Mouse (Mus musculus) heart, embryonic 16.5 days (tissue): ENCODE data around the gene Foxa1. TPM values are rescaled to one million over a fixed set of nuclear protein-coding genes. Genes with fewer than 3 reads are reported as not detected.

Source experiments
- ATAC-seq: fragments of 200-750 bp; cut with Nextera tagmentation; replicated peaks from 2 replicates; pipeline ENCODE4 v1.8.0; 2017; ENCODE audit warnings: moderate number of reproducible peaks; ENCODE audit not compliant: insufficient read depth, low FRiP score; ENCODE audit errors: extremely low read depth
- H3K27ac ChIP-seq: fragments of 300-500 bp; sonication (generic); 2 replicates; pipeline ENCODE4 v1.5.1; 2014; ENCODE audit warnings: mild to moderate bottlenecking, low read length, control low read depth, moderate library complexity
- H3K27me3 ChIP-seq: fragments of 300-500 bp; sonication (generic); 2 replicates; pipeline ENCODE4 v1.6.1; 2014; ENCODE audit warnings: low read length, mixed read lengths; ENCODE audit not compliant: control insufficient read depth, insufficient read depth
- H3K36me3 ChIP-seq: fragments of 300-500 bp; sonication (generic); 2 replicates; pipeline ENCODE4 v1.6.1; 2014; ENCODE audit not compliant: control insufficient read depth, insufficient read depth
- H3K4me1 ChIP-seq: fragments of 300-500 bp; sonication (generic); 2 replicates; pipeline ENCODE4 v1.6.1; 2014; ENCODE audit warnings: low read length, mixed read lengths; ENCODE audit not compliant: control insufficient read depth, insufficient read depth
- H3K4me2 ChIP-seq: fragments of 300-500 bp; sonication (generic); 2 replicates; pipeline ENCODE4 v1.6.1; 2014; ENCODE audit warnings: low read depth, mild to moderate bottlenecking, control low read depth, low read length
- H3K4me3 ChIP-seq: fragments of 300-500 bp; sonication (generic); 2 replicates; pipeline ENCODE4 v1.5.1; 2014; ENCODE audit warnings: mild to moderate bottlenecking, control low read depth, low read length
- H3K9ac ChIP-seq: fragments of 300-500 bp; sonication (generic); 2 replicates; pipeline ENCODE4 v1.6.1; 2014; ENCODE audit warnings: low read length, control low read depth
- H3K9me3 ChIP-seq: fragments of 300-500 bp; sonication (generic); replicated peaks from 2 replicates; pipeline ENCODE4 v1.6.1; 2016; ENCODE audit warnings: low read length; ENCODE audit not compliant: control insufficient read depth
- WGBS: fragments of 180-500 bp; shearing (Covaris S2); extraction: QIAGEN DNeasy Blood & Tissue Kit; methylation state at CpG from one replicate; pipeline ENCODE4 v1.1.7; 2014; 5-methylcytosine and 5-hydroxymethylcytosine counted together
- polyA plus RNA-seq: library from polyadenylated mRNA; unstranded; fragments of >200 nt; fragmentation: Nextera tagmentation; extraction: Ambion mirVana; gene quantifications from 2 replicates; pipeline ENCODE4 v1.2.1, GENCODE M21; 2015

The Foxa1 gene
- polyA plus RNA-seq = 0.18 and 0.74 TPM in 2 replicates

DNA sequence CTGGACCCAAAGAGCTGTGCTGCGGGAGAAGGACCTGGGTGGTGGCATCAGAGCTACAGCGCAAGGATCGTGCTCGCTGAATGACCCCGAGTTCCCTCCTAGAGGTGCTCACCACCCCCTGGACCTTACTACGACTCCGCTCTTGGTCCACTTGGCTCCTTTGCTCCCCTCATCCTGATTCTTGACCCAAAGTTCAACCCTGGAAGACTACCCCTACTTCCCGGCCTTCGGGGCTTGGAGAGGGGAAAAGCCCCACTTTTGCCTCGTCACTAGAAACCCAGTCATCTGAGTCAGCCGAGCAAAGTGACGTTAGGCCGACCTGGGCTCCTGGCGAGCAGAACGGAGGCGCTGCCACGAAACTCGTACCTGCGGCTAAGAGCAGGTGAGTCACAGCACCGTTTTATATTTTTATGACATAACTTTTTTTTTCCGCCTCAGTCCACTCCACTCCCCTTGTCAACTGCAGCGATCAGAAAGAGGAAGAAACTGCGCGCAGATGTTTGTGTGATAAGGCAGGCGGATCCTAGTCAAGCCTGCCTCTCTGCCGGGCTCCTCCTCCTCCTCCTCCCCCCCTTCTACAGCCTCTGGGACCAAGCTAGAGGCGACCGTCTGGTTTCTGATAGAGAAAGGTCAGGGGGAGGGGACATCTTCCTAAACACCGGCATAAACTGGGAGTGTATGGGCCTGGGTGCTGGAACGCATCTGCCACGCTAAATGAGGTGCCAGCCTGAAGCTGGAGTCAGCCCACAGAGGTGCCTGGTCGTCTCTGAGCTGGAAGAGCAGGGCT is at the start of gene Foxa1:
Gene Foxa1, minus strand, starts transcription at position 502 of the 787 bp plus-strand sequence.
- no peak for ATAC-seq
- H3K27ac ChIP-seq = no peak within 1 kb of the TSS

DNA sequence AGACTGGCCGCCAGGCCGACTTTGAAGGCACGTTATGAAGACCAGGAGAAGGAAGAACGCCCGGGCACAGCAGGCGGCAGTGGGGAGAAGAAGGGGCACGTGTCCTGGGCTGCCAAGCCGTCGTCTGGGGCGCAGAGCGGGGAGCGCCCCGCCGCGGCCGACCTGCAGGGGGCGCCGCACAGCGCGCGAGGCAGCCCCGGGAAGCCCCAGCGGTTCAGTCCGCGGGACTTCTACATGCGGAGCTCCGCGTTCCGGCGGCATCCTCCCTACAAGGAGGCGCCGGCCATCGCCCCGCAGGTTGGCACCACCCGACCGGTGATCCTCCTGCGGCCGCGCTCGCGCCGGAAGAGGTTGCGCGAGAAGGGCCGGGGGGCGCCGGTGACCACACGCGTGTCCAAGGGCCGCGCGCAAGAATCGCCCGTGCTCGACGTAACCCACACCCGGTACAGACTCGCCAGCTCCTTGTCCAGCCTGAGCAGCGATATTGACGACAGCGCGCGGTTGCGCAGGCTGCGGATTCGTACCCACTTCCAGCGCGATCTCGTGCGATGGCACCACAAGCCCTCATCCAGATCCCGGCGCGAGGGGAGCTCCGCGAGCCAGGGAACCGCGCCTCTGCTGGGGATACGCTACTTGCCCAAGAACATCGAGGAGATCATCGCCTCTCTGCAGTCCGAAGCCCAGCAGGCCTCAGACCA is 29.4 kb upstream of the Foxa1 start:
- peak; percentile 80 for ATAC-seq
- Histone ChIP-seq H3K4me1 (peaks cover 2% of the 10 kb centered on the region; the same call in 1 of the 2 replicates), H3K36me3 (no peaks in the 10 kb centered on the region), H3K9me3 (0 out of 2 replicates have a peak, but pooled peaks cover 3% of the 10 kb centered on the region), H3K27ac (no peak overlapping the region), H3K27me3 (peaks cover 26% of the 10 kb centered on the region), H3K9ac (peak overlapping the region; percentile 71), H3K4me2 (peak overlapping the region; percentile 95), H3K4me3 (peak overlapping the region; percentile 58)
- whole genome bisulfite sequencing = 2% methylated on average over 80 of the region's 81 CpGs

More for the DNA sequence above, at the start of gene Foxa1:
- Histone ChIP-seq H3K4me1 (peaks cover 16% of the 10 kb centered on the region), H3K4me2 (peak within 1 kb of the TSS; percentile 97), H3K27me3 (peaks cover 83% of the 10 kb centered on the region), H3K9ac (peak within 1 kb of the TSS; percentile 28; the same call in 1 of the 2 replicates), H3K36me3 (no peaks in the 10 kb centered on the region), H3K4me3 (peak within 1 kb of the TSS; percentile 63), H3K9me3 (no peaks in the 10 kb centered on the region)
- 2% methylated on average over 32 of the region's 32 CpGs for WGBS

DNA sequence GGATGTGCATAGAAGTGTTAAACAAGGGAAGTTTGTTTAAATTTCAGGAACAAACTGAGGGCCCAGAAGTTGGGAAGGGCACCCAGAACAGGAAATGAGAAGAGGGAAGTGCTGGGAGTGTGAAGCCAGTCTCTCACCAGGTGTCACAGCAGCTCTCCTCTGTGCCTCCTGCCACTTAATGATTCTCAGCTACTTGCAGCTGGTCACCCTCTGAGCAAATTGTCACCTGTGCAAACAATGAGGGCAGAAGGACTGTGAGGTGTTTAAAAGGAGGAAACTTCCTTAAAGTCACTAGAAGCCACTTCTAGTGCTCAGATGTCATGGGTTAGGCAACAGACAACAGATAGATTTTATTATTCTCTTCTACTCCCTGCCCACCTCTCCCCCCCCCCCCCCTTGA is 25.7 kb upstream of the Foxa1 start:
- Histone ChIP-seq H3K27ac (no peak overlapping the region), H3K36me3 (no peaks in the 10 kb centered on the region), H3K4me3 (no peak overlapping the region), H3K4me1 (peaks cover 2% of the 10 kb centered on the region; the same call in 1 of the 2 replicates), H3K9ac (no peak overlapping the region), H3K9me3 (0 out of 2 replicates have a peak, but pooled peaks cover under 1% of the 10 kb centered on the region), H3K27me3 (peaks cover 26% of the 10 kb centered on the region), H3K4me2 (no peak overlapping the region)
- no peak for ATAC-seq

DNA sequence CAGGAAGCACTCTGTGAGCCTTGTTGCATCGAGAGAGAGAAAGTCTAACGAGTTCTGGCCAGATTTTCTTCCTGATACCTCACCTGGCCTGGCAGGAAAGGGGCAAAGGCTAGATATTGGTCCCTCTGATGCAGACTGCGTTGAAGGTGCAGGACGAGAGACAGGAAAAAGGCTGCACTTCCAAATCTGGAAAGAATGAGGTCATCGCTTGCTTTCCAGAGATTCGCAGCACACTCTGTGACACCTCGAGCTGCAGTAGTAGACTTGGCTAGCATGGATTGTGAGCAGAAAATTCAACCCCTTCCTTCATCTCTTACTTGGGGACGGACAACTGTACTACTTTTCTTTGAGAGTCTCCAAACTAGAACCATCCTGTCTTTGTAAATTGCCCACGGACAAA is 25.1 kb upstream of the Foxa1 start:
- Histone ChIP-seq H3K4me2 (peak overlapping the region; percentile 33; the same call in 1 of the 2 replicates), H3K9me3 (no peaks in the 10 kb centered on the region), H3K9ac (no peak overlapping the region), H3K27ac (no peak overlapping the region), H3K4me1 (peaks cover 2% of the 10 kb centered on the region; the same call in 1 of the 2 replicates), H3K36me3 (no peaks in the 10 kb centered on the region), H3K4me3 (peak overlapping the region; percentile 6; the same call in 1 of the 2 replicates), H3K27me3 (peaks cover 23% of the 10 kb centered on the region)
- no peak for ATAC-seq
- WGBS = 6% methylated on average over 9 of the region's 9 CpGs

GRCm38 (mm10) chr12:57563909-57564308 is 17.2 kb upstream of the Foxa1 start, which contains the start of gene Ttc6:
Ttc6 (plus strand) TSS chr12:57564113.
- no peaks in the 10 kb centered on the region for H3K9me3 ChIP-seq
- H3K36me3 ChIP-seq = no peaks in the 10 kb centered on the region
- no peak within 1 kb of the TSS for H3K27ac ChIP-seq
- WGBS = 70% methylated on average over 6 of the region's 6 CpGs
- H3K9ac ChIP-seq = no peak within 1 kb of the TSS
- no peak for ATAC-seq
- no peaks in the 10 kb centered on the region for H3K4me1 ChIP-seq
- no peak within 1 kb of the TSS for H3K4me2 ChIP-seq
- H3K27me3 ChIP-seq = no peaks in the 10 kb centered on the region
- no peak within 1 kb of the TSS for H3K4me3 ChIP-seq

- Histone ChIP-seq H3K4me1 (no peaks in the 10 kb centered on the region; the same call in 1 of the 2 replicates), H3K27ac (no peak overlapping the region), H3K4me3 (no peak overlapping the region), H3K27me3 (peaks cover 60% of the 10 kb centered on the region), H3K4me2 (no peak overlapping the region), H3K9me3 (no peaks in the 10 kb centered on the region), H3K36me3 (no peaks in the 10 kb centered on the region), H3K9ac (no peak overlapping the region)
- ATAC-seq = no peak
- WGBS = 35% methylated on average over 3 of the region's 3 CpGs
Observed at GRCm38 (mm10) chr12:57554091-57554490, 7.4 kb upstream of the Foxa1 start.

- Histone ChIP-seq H3K9me3 (no peaks in the 10 kb centered on the region), H3K9ac (no peak overlapping the region), H3K4me3 (no peak overlapping the region), H3K4me2 (no peak overlapping the region), H3K27ac (no peak overlapping the region), H3K36me3 (no peaks in the 10 kb centered on the region), H3K4me1 (no peaks in the 10 kb centered on the region; the same call in 1 of the 2 replicates), H3K27me3 (peaks cover 74% of the 10 kb centered on the region)
- WGBS = 12% methylated on average over 3 of the region's 3 CpGs
- ATAC-seq = no peak
Observed at GRCm38 (mm10) chr12:57552286-57552685, 5.6 kb upstream of the Foxa1 start.

- 12% methylated on average over 8 of the region's 8 CpGs for WGBS
- no peak overlapping the region for H3K9ac ChIP-seq
- H3K27ac ChIP-seq = no peak overlapping the region
- H3K4me3 ChIP-seq = no peak overlapping the region
- no peaks in the 10 kb centered on the region for H3K36me3 ChIP-seq
- H3K9me3 ChIP-seq = no peaks in the 10 kb centered on the region
- peaks cover 7% of the 10 kb centered on the region for H3K4me1 ChIP-seq
- peaks cover 88% of the 10 kb centered on the region for H3K27me3 ChIP-seq
- H3K4me2 ChIP-seq = no peak overlapping the region
- no peak for ATAC-seq
Observed at GRCm38 (mm10) chr12:57550881-57551280, 4.2 kb upstream of the Foxa1 start.
